Mouse (Mus musculus): ENCODE results near the gene Sox5. TPM values are rescaled to one million over a fixed set of nuclear protein-coding genes. Genes with fewer than 3 reads are reported as not detected.

The Sox5 gene
- polyA plus RNA-seq, 1 experiment from 2014 or later, result 34.3 TPM

DNA sequence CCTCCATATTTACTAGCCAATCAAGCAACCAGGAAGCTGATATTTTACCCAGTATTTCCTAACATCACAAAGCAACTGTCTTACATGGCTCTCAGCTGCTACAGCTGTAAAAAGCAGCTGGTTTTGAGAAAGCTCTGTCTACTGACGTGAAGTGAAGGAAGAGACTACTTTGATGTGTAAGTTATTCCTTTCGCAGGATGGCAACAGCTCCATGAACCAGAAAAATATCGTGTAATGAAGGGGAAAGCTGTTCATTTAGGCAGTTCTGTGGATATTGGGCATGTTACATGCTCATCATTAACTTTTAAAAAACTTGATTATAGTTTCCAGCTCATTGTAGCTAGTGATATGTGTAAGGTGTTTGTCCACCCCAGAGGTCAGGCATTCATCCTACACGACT lies 443.6 kb downstream of the Sox5 start:
- H3K4me1 ChIP-seq (ENCODE audit: control insufficient read depth, insufficient read depth, low read length), result 0 out of 2 replicates have a peak, but pooled peaks cover 3% of the 10 kb centered on the region
- no peaks in the 10 kb centered on the region for H3K36me3 ChIP-seq (ENCODE audit: control insufficient read depth, insufficient read depth, low read length)
- no peak overlapping the region for H3K4me3 ChIP-seq (ENCODE audit: low read depth, low read length)
- H3K27ac ChIP-seq (ENCODE audit: low read depth, low read length), result no peak overlapping the region
- no peak overlapping the region for H3K4me2 ChIP-seq (ENCODE audit: low read depth)
- 59% methylated on average over 4 of the region's 4 CpGs for WGBS
- no peak for DNase-seq (ENCODE audit: low spot score)
- 0 out of 2 replicates have a peak, but pooled peaks cover 2% of the 10 kb centered on the region for H3K9me3 ChIP-seq (ENCODE audit: control insufficient read depth, low read length)
- H3K27me3 ChIP-seq (ENCODE audit: control insufficient read depth, insufficient read depth, low read length), result no peaks in the 10 kb centered on the region
- ATAC-seq (ENCODE audit: insufficient read depth, low FRiP score, low TSS enrichment), result no peak
- H3K9ac ChIP-seq (ENCODE audit: low read length), result no peak overlapping the region

- no peak for ATAC-seq (ENCODE audit: insufficient read depth, low FRiP score, low TSS enrichment)
- Histone ChIP-seq H3K27me3 (ENCODE audit: control insufficient read depth, insufficient read depth, low read length) (no peaks in the 10 kb centered on the region), H3K9me3 (ENCODE audit: control insufficient read depth, low read length) (0 out of 2 replicates have a peak, but pooled peaks cover 2% of the 10 kb centered on the region), H3K36me3 (ENCODE audit: control insufficient read depth, insufficient read depth, low read length) (no peaks in the 10 kb centered on the region), H3K4me2 (ENCODE audit: low read depth) (no peak overlapping the region), H3K27ac (ENCODE audit: low read depth, low read length) (no peak overlapping the region), H3K9ac (ENCODE audit: low read length) (no peak overlapping the region), H3K4me1 (ENCODE audit: control insufficient read depth, insufficient read depth, low read length) (0 out of 2 replicates have a peak, but pooled peaks cover 3% of the 10 kb centered on the region), H3K4me3 (ENCODE audit: low read depth, low read length) (no peak overlapping the region)
- DNase-seq (ENCODE audit: low spot score), result peak; percentile 31
- WGBS, result 26% methylated on average over 14 of the region's 14 CpGs
Observed at GRCm38 (mm10) chr6:144337436-144337969, 444.3 kb downstream of the Sox5 start.

DNA sequence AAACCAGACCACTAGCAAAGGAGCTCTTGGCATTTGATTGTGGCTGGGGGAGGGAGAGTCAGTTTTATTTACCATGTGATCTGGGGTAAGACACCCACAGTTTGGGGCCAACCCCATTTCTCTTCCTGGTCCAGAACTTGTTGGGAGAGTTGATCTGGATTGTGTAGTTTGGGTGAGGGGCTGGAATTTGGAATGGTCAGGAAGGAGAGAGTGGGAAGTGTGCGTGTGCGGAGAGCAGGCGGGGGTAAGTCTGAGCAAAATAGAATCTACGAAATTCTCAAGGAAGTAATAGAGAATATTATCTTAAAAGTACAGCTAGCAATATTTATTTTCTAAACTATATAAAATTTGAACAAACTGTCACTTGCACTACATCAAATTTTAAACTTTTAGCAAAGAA lies 445.0 kb downstream of the Sox5 start:
- no peak for ATAC-seq (ENCODE audit: insufficient read depth, low FRiP score, low TSS enrichment)
- no peaks in the 10 kb centered on the region for H3K36me3 ChIP-seq (ENCODE audit: control insufficient read depth, insufficient read depth, low read length)
- H3K27me3 ChIP-seq (ENCODE audit: control insufficient read depth, insufficient read depth, low read length), result no peaks in the 10 kb centered on the region
- no peak overlapping the region for H3K4me3 ChIP-seq (ENCODE audit: low read depth, low read length)
- 86% methylated on average over 4 of the region's 4 CpGs for WGBS
- no peak overlapping the region for H3K4me2 ChIP-seq (ENCODE audit: low read depth)
- DNase-seq (ENCODE audit: low spot score), result no peak
- no peak overlapping the region for H3K27ac ChIP-seq (ENCODE audit: low read depth, low read length)
- H3K9me3 ChIP-seq (ENCODE audit: control insufficient read depth, low read length), result 0 out of 2 replicates have a peak, but pooled peaks cover 2% of the 10 kb centered on the region
- H3K4me1 ChIP-seq (ENCODE audit: control insufficient read depth, insufficient read depth, low read length), result 0 out of 2 replicates have a peak, but pooled peaks cover 3% of the 10 kb centered on the region
- no peak overlapping the region for H3K9ac ChIP-seq (ENCODE audit: low read length)

- H3K36me3 ChIP-seq (ENCODE audit: control insufficient read depth, insufficient read depth, low read length), result no peaks in the 10 kb centered on the region
Observed at GRCm38 (mm10) chr6:144333146-144333545, 448.6 kb downstream of the Sox5 start.

GRCm38 (mm10) chr6:144332027-144332426 lies 449.8 kb downstream of the Sox5 start:
- Histone ChIP-seq H3K27ac (ENCODE audit: low read depth, low read length) (no peak overlapping the region), H3K4me3 (ENCODE audit: low read depth, low read length) (no peak overlapping the region), H3K36me3 (ENCODE audit: control insufficient read depth, insufficient read depth, low read length) (no peaks in the 10 kb centered on the region), H3K9ac (ENCODE audit: low read length) (no peak overlapping the region), H3K9me3 (ENCODE audit: control insufficient read depth, low read length) (no peaks in the 10 kb centered on the region), H3K4me1 (ENCODE audit: control insufficient read depth, insufficient read depth, low read length) (no peaks in the 10 kb centered on the region), H3K27me3 (ENCODE audit: control insufficient read depth, insufficient read depth, low read length) (no peaks in the 10 kb centered on the region), H3K4me2 (ENCODE audit: low read depth) (no peak overlapping the region)
- DNase-seq (ENCODE audit: low spot score) (no peak), ATAC-seq (ENCODE audit: insufficient read depth, low FRiP score, low TSS enrichment) (no peak)
- WGBS, result 84% methylated on average over 4 of the region's 4 CpGs

More at GRCm38 (mm10) chr6:144333146-144333545, 448.6 kb downstream of the Sox5 start:
- H3K4me1 ChIP-seq (ENCODE audit: control insufficient read depth, insufficient read depth, low read length), result 0 out of 2 replicates have a peak, but pooled peaks cover 3% of the 10 kb centered on the region
- WGBS, result 91% methylated on average over 4 of the region's 4 CpGs
- no peaks in the 10 kb centered on the region for H3K27me3 ChIP-seq (ENCODE audit: control insufficient read depth, insufficient read depth, low read length)
- H3K27ac ChIP-seq (ENCODE audit: low read depth, low read length), result no peak overlapping the region
- DNase-seq (ENCODE audit: low spot score) (no peak), ATAC-seq (ENCODE audit: insufficient read depth, low FRiP score, low TSS enrichment) (no peak)
- H3K9ac ChIP-seq (ENCODE audit: low read length), result no peak overlapping the region
- no peak overlapping the region for H3K4me3 ChIP-seq (ENCODE audit: low read depth, low read length)
- H3K9me3 ChIP-seq (ENCODE audit: control insufficient read depth, low read length), result no peaks in the 10 kb centered on the region
- H3K4me2 ChIP-seq (ENCODE audit: low read depth), result no peak overlapping the region

DNA sequence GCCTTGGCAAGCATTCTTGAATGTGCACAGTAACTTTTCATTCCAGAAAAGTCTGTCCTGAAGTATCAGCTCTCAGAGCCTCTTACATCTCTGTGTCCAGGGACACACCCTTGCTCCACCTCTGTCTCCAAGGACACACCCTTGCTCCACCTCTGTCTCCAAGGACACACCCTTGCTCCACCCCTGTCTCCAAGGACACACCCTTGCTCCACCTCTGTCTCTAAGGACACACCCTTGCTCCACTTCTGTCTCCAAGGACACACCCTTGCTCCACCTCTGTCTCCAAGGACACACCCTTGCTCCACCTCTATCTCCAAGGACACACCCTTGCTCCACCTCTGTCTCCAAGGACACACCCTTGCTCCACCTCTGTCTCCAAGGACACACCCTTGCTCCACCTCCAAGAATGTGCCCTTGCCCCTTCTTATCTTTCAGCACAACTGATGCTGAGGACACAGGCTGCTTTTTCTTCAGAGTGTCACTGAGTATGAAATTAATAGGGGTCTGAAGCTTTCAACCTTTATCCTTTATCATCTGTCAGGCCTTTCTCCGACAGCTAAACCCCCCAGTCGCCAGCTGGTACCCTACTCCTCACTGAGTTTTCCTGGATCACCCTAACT lies 452.4 kb downstream of the Sox5 start:
- 62% methylated on average over 2 of the region's 2 CpGs for WGBS
- H3K36me3 ChIP-seq (ENCODE audit: control insufficient read depth, insufficient read depth, low read length), result no peaks in the 10 kb centered on the region
- no peak overlapping the region for H3K9ac ChIP-seq (ENCODE audit: low read length)
- DNase-seq (ENCODE audit: low spot score), result no peak
- ATAC-seq (ENCODE audit: insufficient read depth, low FRiP score, low TSS enrichment), result no peak
- H3K27ac ChIP-seq (ENCODE audit: low read depth, low read length), result no peak overlapping the region
- no peaks in the 10 kb centered on the region for H3K27me3 ChIP-seq (ENCODE audit: control insufficient read depth, insufficient read depth, low read length)
- no peak overlapping the region for H3K4me2 ChIP-seq (ENCODE audit: low read depth)
- no peak overlapping the region for H3K4me3 ChIP-seq (ENCODE audit: low read depth, low read length)
- H3K4me1 ChIP-seq (ENCODE audit: control insufficient read depth, insufficient read depth, low read length), result no peaks in the 10 kb centered on the region
- no peaks in the 10 kb centered on the region for H3K9me3 ChIP-seq (ENCODE audit: control insufficient read depth, low read length)

- no peaks in the 10 kb centered on the region for H3K27me3 ChIP-seq (ENCODE audit: control insufficient read depth, insufficient read depth, low read length)
- no peak overlapping the region for H3K4me3 ChIP-seq (ENCODE audit: low read depth, low read length)
- 87% methylated on average over 4 of the region's 4 CpGs for WGBS
- H3K9ac ChIP-seq (ENCODE audit: low read length), result no peak overlapping the region
- no peak overlapping the region for H3K4me2 ChIP-seq (ENCODE audit: low read depth)
- H3K9me3 ChIP-seq (ENCODE audit: control insufficient read depth, low read length), result no peaks in the 10 kb centered on the region
- H3K36me3 ChIP-seq (ENCODE audit: control insufficient read depth, insufficient read depth, low read length), result no peaks in the 10 kb centered on the region
- DNase-seq (ENCODE audit: low spot score) (no peak), ATAC-seq (ENCODE audit: insufficient read depth, low FRiP score, low TSS enrichment) (no peak)
- H3K27ac ChIP-seq (ENCODE audit: low read depth, low read length), result no peak overlapping the region
- H3K4me1 ChIP-seq (ENCODE audit: control insufficient read depth, insufficient read depth, low read length), result no peaks in the 10 kb centered on the region
Observed at GRCm38 (mm10) chr6:144328779-144329178, 453.0 kb downstream of the Sox5 start.

DNA sequence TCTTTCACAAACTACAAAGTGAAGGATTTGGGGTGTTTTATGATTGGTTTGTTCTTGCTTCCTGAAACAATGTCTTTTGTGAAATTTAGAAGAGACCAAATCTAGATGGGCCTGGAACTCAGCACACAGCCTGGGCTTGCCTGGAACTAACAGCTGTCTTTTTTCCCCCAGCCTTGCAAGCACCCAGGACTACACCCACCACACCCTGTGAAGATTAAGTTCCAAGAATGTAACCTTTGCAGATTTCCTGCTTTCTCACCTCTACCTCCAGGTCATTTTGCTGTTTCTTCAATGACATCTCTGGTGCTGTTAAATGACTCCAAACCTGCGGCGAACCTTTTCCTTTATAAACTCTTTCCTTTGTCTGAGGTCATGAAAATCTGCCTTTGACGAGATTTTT lies 455.0 kb downstream of the Sox5 start:
- Histone ChIP-seq H3K9ac (ENCODE audit: low read length) (no peak overlapping the region), H3K36me3 (ENCODE audit: control insufficient read depth, insufficient read depth, low read length) (no peaks in the 10 kb centered on the region), H3K27me3 (ENCODE audit: control insufficient read depth, insufficient read depth, low read length) (no peaks in the 10 kb centered on the region), H3K4me3 (ENCODE audit: low read depth, low read length) (no peak overlapping the region), H3K4me1 (ENCODE audit: control insufficient read depth, insufficient read depth, low read length) (no peaks in the 10 kb centered on the region), H3K4me2 (ENCODE audit: low read depth) (no peak overlapping the region), H3K9me3 (ENCODE audit: control insufficient read depth, low read length) (no peaks in the 10 kb centered on the region), H3K27ac (ENCODE audit: low read depth, low read length) (no peak overlapping the region)
- ATAC-seq (ENCODE audit: insufficient read depth, low FRiP score, low TSS enrichment) (no peak), DNase-seq (ENCODE audit: low spot score) (no peak)
- WGBS, result 76% methylated on average over 3 of the region's 3 CpGs

GRCm38 (mm10) chr6:144323372-144323771 lies 458.4 kb downstream of the Sox5 start:
- no peak for ATAC-seq (ENCODE audit: insufficient read depth, low FRiP score, low TSS enrichment)
- WGBS, result 86% methylated on average over 4 of the region's 4 CpGs
- H3K4me3 ChIP-seq (ENCODE audit: low read depth, low read length), result no peak overlapping the region
- H3K27ac ChIP-seq (ENCODE audit: low read depth, low read length), result no peak overlapping the region
- H3K27me3 ChIP-seq (ENCODE audit: control insufficient read depth, insufficient read depth, low read length), result no peaks in the 10 kb centered on the region
- no peak overlapping the region for H3K9ac ChIP-seq (ENCODE audit: low read length)
- DNase-seq (ENCODE audit: low spot score), result no peak
- H3K9me3 ChIP-seq (ENCODE audit: control insufficient read depth, low read length), result no peaks in the 10 kb centered on the region
- H3K4me2 ChIP-seq (ENCODE audit: low read depth), result no peak overlapping the region
- no peaks in the 10 kb centered on the region for H3K4me1 ChIP-seq (ENCODE audit: control insufficient read depth, insufficient read depth, low read length)
- H3K36me3 ChIP-seq (ENCODE audit: control insufficient read depth, insufficient read depth, low read length), result no peaks in the 10 kb centered on the region
